Mouse (Mus musculus): ENCODE data around the gene 4921536K21Rik. TPM values are rescaled to one million over a fixed set of nuclear protein-coding genes. Genes with fewer than 3 reads are reported as not detected.

The 4921536K21Rik gene
- total and polyA plus RNA-seq, 3 experiments: 0.21 to 0.61 TPM; not detected in 1

GRCm38 (mm10) chr11:3914109-3914840 is 19.4 kb upstream of the 4921536K21Rik start, which contains the start of gene Slc35e4:
Gene Slc35e4, minus strand, starts transcription at chr11:3914664.
- DNase-seq (ENCODE audit: extremely low read depth): peak; percentile 73
- H3K9ac ChIP-seq (ENCODE audit: insufficient read depth, low read depth): peak within 1 kb of the TSS; percentile 65
- no peaks in the 10 kb centered on the region for H3K9me3 ChIP-seq (replicated peaks; ENCODE audit: low read length)
- peaks cover 13% of the 10 kb centered on the region for H3K27me3 ChIP-seq (replicated peaks)
- 0 out of 2 replicates have a peak, but pooled peaks have one; percentile 43 for TF ChIP-seq TCF12 (IDR thresholded peaks at IDR 0.05; ENCODE audit: low read depth, low read length)
- no peak for TF ChIP-seq ETS1 (conservative IDR thresholded peaks at IDR 0.05; ENCODE audit: low read depth, low read length)
- TF ChIP-seq MAZ (IDR thresholded peaks at IDR 0.05; ENCODE audit: low read depth, low read length): no peak
- no peak for TF ChIP-seq BHLHE40 (IDR thresholded peaks at IDR 0.05; ENCODE audit: low read depth, low read length)
- TF ChIP-seq NRF1 (IDR thresholded peaks at IDR 0.05; ENCODE audit: low read depth, low read length): 0 out of 2 replicates have a peak, but pooled peaks have one; percentile 18
- peak; percentile 72 for TF ChIP-seq SMC3 (IDR thresholded peaks at IDR 0.05; ENCODE audit: low read depth, low read length)
- peak; percentile 37 for TF ChIP-seq USF1 (IDR thresholded peaks at IDR 0.05; ENCODE audit: low read depth, low read length)
- TF ChIP-seq ZKSCAN1 (IDR thresholded peaks at IDR 0.05; ENCODE audit: borderline replicate concordance, low read depth, low read length): no peak
- 0 out of 2 replicates have a peak, but pooled peaks have one; percentile 83 for TF ChIP-seq CHD1 (IDR thresholded peaks at IDR 0.05; ENCODE audit: low read depth, low read length)
- TF ChIP-seq RCOR1 (conservative IDR thresholded peaks at IDR 0.05; ENCODE audit: low read depth, low read length): no peak
- TF ChIP-seq GABPA (IDR thresholded peaks at IDR 0.05; ENCODE audit: insufficient replicate concordance, low read depth, low read length): no peak
- TF ChIP-seq ELF1 (IDR thresholded peaks at IDR 0.05; ENCODE audit: low read depth, low read length): peak; percentile 24; the same call in 1 of the 2 replicates
- peak; percentile 60 for TF ChIP-seq USF2 (conservative IDR thresholded peaks at IDR 0.05; ENCODE audit: low read depth, low read length)
- peak; percentile 83 for TF ChIP-seq IRF4 (IDR thresholded peaks at IDR 0.05; ENCODE audit: low read depth, low read length)
- 0 out of 2 replicates have a peak, but pooled peaks have one; percentile 23 for TF ChIP-seq EP300 (IDR thresholded peaks at IDR 0.05; ENCODE audit: low read length)
- peak; percentile 62 for TF ChIP-seq RAD21 (IDR thresholded peaks at IDR 0.05; ENCODE audit: low read depth, low read length)
- TF ChIP-seq MXI1 (IDR thresholded peaks at IDR 0.05; ENCODE audit: low read depth, low read length): peak; percentile 52; the same call in 1 of the 2 replicates
- peak; percentile 95 for TF ChIP-seq MAX (IDR thresholded peaks at IDR 0.05; ENCODE audit: low read length)
- TF ChIP-seq JUN (IDR thresholded peaks at IDR 0.05; ENCODE audit: insufficient read depth, low read depth, low read length): no peak
- TF ChIP-seq SIN3A (IDR thresholded peaks at IDR 0.05; ENCODE audit: low read length): peak; percentile 79; the same call in 1 of the 2 replicates
- no peak for TF ChIP-seq POLR2AphosphoS2 (IDR thresholded peaks at IDR 0.05; ENCODE audit: low read depth, low read length)
- peak; percentile 24; the same call in 1 of the 2 replicates for TF ChIP-seq HCFC1 (IDR thresholded peaks at IDR 0.05; ENCODE audit: low read depth, low read length)
- TF ChIP-seq CTCF (conservative IDR thresholded peaks at IDR 0.05 in 1 of 2, IDR thresholded peaks at IDR 0.05 in 1 of 2; ENCODE audit: low read depth in 2 of 2, low read length in 2 of 2): peak; percentile 62 to 85
- TF ChIP-seq ZC3H11A (IDR thresholded peaks at IDR 0.05; ENCODE audit: low read depth, low read length): no peak
- TF ChIP-seq MYC (IDR thresholded peaks at IDR 0.05; ENCODE audit: low read depth, low read length): peak; percentile 78
- peak; percentile 66 for TF ChIP-seq NELFE (IDR thresholded peaks at IDR 0.05; ENCODE audit: low read depth, low read length)
- TF ChIP-seq MEF2A (IDR thresholded peaks at IDR 0.05; ENCODE audit: borderline replicate concordance, low read depth, low read length): peak; percentile 53
- H3K27ac ChIP-seq (ENCODE audit: insufficient read depth, low read depth): peak within 1 kb of the TSS; percentile 15; the same call in 1 of the 2 replicates
- peaks cover 0 to 6% of the 10 kb centered on the region in 2 experiments for H3K36me3 ChIP-seq (replicated peaks in 1 of 2; ENCODE audit: control insufficient read depth in 1 of 2, insufficient read depth in 1 of 2, low read length in 1 of 2)
- peak within 1 kb of the TSS; percentile 80 for H3K4me2 ChIP-seq (ENCODE audit: insufficient read depth, low read depth, poor library complexity, severe bottlenecking)
- in situ Hi-C loops (cut with MboI; ENCODE audit: low pct_ligation_motif_present, low pct_unique_long_range_greater_than_20kb, low sequenced_read_pairs) (loop anchor here (25.0 kb wide), 1 partner anchor 377 kb away; the partner anchor contains the start of gene Smtn), dilution Hi-C loops (cut with MboI; ENCODE audit: extremely low pct_ligation_motif_present, extremely low pct_unique_long_range_greater_than_20kb, low sequenced_read_pairs) (no loop called here)
- H3K4me1 ChIP-seq (ENCODE audit: control insufficient read depth in 1 of 2, insufficient read depth in 2 of 2): peaks cover 34 to 49% of the 10 kb centered on the region in 2 experiments
- H3K79me2 ChIP-seq (replicated peaks; ENCODE audit: control insufficient read depth, extremely low read depth, insufficient read depth, poor library complexity, severe bottlenecking): no peaks in the 10 kb centered on the region
- peak within 1 kb of the TSS; percentile 61 to 83 (median 75) for H3K4me3 ChIP-seq (replicated peaks in 1 of 3; ENCODE audit: low read depth in 2 of 3, low read length in 2 of 3, poor library complexity in 1 of 3)

All from CH12.LX (cell line).